Mouse (Mus musculus): ENCODE measurements at regions not wholly inside any gene's neighbourhood (a gene's known extent, or its start where the extent isn't known, plus 50 kb on each side); places are given as distances from the start of the nearest gene placed in this dataset.

DNA sequence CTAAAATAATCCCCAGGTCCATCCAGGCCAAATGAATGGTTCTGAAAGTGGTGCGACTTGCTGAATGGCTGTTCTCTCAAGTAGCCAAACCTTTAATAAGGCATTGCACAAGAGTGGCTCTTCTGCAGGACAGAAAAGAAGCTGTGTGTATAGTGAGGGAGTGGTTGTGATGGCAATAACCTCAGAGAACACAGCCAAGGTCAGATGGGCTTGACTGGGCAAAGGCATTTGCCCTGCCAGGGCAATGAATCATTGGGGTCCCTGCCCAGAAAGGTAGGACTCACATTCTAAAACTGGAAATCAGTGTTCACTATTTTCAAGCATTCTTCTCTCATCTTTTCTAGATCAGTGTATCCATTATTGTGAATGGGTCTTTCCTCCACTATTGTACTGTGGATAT lies 295.4 kb upstream of the Usp25 start:
- DNase-seq: peak; percentile 45

DNA sequence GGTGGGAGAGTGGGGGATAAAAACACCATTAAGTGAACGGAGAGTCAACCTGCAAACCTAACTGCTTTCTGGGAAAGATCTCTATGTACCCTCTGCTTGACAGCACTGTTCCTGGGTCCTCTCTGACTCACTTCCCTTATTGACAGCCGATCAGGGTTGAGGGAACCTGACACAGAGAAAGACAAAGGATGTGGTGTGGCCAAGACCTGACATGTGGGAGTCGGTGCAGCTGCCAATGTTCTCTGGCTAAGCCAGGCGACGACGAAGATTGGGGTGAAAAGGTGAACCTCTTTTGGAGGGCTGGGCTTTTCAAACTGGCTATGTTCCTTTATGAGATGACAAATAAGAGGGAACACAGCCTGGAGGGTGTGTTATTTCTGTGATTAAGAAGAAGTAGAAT lies 318.6 kb upstream of the Usp25 start:
- no peak for DNase-seq

DNA sequence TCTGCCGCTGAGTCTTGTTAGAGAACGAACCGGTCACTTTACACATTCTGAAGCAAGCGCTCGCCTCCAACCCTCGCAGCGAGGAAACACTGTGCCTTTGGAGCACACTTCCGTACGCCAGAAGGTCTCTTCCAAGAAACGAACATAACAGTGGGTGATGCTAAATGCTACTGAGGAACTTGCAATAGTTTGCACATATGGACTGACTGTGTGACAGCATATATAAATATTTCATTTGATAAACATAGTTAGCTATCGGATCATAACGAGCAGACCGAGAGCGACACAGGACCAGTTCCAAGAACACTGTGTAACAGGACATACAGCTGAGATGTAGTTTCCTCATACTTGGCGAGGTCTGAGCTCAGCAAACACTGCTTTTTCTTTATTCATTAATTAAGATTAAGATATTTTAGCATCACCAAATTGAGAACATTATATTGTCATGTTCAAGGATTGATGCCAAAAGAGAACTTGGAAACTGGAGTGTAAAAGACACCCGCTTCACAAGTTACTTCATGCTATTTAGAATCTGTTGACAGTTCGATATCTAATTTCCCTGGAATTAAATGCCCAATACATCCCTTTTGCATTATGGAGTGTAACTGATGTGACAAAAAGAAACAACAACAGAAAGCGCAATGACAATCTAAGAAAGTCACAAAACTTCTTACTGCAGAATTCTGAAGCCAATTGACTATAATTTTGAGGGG lies 314.3 kb upstream of the Nrip1 start:
- DNase-seq: no peak

DNA sequence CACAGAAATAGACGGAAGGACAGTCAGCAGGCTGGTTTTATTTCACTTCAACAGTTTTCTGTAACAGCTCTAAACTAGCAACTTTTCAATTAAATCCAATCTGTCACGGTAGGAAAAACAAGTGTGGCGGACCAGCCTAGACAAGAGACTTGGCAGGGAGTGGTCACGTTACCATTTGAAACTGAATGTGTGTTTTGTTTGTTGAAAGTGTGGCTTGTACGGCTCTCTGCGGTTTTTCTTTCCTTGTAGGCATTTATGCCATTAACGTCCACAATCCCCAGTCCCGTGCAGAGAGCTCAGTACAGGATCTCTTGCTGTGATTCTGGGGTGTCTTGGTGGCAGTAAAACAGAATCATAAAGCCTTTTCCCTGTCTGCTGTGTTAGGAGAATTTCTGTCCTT lies 311.9 kb upstream of the Nrip1 start:
- no peak for DNase-seq

DNA sequence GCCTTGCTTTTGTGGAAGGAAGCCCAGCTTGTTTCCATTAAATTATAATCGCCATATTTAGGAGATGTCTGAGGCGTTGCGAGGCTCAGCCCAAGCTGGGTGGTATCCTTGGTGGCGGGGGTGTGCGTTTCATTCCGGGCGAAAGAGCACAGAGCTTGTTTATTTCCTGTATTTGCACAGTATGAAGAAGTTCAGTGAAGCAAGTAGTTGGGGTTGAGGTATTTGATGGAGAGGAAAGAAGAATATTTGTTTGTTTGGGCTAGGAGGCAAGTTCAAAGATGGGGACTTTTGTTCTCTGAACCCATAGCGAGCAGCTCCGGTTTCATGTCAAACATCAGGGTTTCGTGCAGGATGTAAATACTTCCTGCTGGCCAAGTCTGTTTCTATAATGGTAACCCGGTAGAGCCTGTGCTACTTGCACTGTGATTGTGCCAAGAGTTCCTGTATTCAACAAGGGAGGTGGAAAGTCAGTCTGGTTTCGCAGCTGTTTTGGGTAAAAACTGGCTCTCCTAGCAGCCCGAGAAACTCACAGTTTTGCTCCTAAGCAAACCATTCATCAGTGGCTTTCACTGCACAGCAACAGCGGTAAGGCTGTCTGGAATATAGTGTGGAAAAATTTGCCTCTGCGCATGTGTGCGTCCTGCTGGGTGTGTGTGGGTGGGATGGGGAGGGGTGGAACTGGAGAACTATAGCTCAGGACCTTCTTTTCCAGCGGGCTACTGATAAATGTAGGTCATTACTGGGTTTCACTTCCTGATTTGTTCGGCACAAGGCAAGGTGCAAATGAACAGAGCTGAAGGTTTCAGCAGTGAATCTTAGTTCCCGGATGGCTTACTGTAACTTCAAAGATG lies 306.7 kb upstream of the Nrip1 start:
- DNase-seq: peak; percentile 14

DNA sequence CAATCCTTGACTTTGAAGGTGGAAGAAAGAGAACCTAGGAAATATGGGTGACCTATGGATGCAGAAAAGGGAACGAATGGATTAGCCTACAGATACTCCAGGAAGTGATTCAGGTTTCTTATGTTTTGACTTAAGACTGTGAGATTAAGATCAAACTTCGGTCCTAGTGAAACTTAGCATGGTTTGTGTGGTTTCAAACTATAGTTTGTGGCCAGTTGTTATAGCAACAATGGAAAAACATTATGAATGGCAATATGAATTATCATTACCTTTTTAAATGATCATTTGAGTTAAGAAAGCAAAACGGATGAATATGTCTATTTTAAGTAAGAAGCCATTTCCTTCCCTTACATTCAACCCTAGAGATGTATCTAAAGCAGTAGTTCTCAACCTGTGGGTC lies 305.3 kb upstream of the Nrip1 start:
- no peak for DNase-seq

DNA sequence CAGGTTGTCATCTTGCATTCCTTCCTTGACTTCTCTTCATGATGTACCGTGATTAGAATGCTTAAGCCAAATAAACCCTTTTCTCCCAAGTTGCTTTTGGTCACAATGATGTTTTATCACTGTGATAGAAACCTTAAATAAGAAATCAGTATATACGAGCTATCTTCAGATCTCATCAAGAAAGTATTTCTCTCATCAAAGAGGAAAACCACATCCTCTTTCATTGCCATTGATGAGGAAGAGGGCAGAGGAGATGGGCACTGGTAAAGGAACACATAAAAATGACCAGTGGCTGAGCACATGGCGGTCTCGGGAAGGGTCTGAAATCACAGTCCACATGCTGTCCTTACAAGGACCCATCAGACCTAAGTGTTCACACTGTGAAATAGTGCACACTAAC lies 296.2 kb upstream of the Nrip1 start:
- no peak for DNase-seq

DNA sequence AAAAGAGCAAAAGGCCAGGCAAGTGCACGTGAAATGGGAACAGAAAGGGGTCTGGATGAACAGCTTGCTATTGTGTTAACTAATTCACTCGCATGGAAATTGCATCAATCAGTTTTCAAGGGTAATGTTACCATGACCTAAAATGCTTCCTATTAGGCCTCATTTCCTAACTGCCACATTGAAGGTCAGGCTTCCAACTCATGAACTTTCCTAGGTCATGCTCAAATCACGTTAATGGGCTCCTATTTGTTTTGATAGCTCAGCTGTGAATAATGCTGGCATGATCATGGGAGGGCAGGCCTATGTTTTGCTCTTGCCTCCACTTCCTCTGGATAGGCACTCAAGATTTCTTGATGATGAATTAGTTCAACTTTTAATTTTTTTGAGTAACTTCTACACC lies 293.4 kb upstream of the Nrip1 start:
- DNase-seq: peak; percentile 61

DNA sequence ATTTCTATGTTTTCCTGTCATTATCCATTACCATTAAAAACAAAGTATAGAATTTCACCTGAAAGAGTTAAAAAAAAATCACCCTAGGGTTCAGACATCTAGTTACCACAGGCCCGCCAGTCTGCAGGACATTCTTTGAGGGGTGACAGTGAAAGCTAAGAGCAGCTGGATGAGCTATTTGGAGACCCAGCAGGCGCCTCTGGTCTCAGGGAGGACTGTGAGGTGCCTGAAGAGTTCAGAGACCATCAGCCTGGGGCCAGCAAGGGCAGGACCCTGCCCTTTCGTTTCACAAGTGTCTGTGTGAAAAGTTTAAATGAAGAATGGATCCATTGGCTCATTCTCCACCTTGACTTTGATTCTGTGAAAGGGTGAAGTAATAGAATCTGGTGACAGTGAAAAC lies 281.5 kb upstream of the Nrip1 start:
- no peak for DNase-seq

DNA sequence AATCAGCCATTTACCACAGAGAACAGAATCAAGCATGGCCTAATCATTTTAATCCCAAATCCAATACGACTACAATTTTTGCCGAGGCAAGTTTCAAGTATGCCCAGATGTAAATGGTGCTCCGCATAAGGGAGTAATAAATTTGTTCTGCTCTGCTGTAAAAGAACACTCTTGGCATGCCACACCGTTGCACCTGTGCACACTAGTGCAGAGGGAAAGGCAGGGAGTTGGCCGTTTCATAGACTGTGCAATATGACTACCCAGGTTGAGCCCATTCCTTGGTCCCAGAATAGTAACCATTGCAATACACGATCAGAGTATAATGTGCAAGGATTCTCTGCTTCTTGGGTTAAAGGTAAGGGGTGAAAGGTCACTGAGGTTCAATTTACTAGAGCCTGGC lies 270.7 kb upstream of the Nrip1 start:
- DNase-seq: no peak

DNA sequence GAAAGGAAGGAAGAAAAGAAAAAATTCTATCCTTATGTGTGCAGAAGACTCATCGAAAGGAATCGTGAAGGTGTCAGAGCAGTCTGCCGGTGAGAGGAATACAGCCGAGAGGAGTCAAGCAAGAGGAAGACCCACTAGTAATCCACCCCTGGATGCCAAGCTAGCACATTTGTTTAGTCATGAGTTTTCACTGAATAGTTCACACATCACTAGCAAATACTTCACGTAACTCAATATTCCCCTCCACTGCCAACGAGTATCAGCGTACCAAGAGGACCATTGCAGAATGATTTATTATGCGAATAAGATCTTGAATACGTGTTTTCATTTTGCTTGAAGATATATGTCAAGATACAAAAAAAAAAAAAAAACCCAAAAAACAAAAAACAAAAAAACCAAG lies 270.2 kb upstream of the Nrip1 start:
- DNase-seq: no peak

DNA sequence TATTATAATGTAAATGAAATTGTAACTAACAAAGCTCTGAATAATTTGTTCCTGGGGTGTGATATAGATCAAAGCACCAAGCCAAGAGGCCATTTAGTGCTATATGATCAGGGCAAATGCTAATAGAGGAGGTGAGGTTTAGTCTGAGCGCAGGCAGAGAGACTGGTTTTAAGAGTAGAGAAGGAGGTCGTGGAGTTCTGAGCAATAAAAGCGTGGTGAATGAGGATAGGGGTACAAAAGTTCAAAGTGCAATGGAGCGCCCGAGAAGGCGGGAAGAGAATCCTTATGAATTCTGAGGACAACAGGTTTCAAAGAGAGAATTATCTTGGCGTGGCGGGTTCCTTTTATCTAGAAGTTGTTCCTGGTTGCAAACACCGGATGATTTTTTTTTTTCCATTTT lies 261.5 kb upstream of the Nrip1 start:
- no peak for DNase-seq

DNA sequence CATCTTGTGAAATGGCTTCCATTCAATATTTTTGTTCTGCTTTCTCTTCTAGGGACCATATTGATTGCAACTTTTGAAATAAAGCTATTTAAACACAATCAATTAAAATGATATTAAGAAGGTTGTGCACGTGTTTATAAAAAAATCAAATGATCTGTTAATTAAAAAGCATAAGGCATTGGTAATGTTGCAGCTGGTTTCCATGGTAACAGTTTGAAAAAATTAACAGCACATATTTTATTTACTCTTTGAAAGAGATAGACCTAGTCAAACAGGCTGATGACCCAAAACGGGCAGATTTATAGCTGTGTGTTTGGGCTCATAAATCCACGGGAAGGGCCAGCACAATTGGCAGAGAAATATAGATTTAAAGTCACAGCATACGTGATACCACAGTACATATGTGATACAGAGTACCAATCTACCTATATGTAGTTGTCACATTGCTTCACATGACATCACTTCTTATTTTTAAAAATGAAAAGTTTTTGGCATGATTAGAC lies 260.6 kb upstream of the Nrip1 start:
- DNase-seq: no peak

DNA sequence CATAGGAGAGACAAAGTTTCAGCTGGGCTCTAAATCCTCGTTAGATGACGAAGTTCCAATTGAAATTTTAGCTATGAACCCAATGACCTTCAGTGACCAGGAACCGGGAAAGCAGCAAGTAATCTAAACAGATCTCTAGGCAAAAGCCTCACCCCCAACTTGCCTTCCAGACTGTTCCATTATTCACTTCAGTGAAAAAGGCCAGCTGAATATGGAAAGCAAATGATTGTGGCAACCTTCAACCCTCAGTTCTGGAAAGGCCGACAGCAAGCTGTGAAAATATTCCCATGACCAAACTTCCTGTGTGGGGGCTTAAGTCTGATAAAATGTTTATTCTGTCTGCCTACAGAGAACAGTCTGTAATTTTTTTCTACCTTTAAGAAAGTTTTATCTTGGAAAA lies 252.5 kb upstream of the Nrip1 start:
- no peak for DNase-seq

DNA sequence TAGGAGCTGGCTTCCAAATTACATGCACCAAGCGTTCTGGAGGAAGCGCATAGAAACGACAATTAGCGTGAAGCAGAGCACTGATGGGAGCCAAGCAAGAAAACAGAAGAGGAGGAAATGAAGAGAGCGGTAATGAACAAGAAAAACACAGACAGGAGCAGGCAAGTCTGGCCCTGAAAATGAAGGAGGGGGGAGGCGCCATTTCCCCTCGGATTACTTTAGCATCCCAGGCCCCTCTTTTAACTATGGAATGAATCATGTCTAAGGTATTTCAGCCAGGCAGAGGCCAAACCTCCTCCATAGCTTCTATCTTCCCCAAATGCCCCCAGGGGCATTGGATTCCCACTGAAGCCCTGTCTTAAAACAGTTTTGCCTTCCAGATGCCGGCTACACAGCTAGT lies 248.1 kb upstream of the Nrip1 start:
- no peak for DNase-seq

DNA sequence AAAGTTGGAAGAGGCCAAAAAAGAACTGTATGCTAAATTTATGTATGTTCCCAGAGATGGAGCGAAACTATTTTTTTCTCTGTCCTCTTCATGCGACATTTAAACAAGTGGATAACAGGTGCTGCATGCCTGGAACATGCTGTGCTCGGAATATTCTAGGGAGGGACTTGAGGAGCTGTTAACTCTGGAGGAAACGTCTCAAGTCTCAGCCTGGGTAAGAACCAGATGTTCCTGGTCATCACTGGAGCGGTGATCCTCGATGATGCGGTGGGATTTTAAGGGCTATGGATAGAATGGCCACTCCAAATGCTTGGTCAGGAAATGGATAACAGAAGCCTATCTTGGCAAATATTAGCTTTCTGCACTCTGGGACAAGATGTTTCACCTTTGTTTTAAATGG lies 244.7 kb upstream of the Nrip1 start:
- no peak for DNase-seq

DNA sequence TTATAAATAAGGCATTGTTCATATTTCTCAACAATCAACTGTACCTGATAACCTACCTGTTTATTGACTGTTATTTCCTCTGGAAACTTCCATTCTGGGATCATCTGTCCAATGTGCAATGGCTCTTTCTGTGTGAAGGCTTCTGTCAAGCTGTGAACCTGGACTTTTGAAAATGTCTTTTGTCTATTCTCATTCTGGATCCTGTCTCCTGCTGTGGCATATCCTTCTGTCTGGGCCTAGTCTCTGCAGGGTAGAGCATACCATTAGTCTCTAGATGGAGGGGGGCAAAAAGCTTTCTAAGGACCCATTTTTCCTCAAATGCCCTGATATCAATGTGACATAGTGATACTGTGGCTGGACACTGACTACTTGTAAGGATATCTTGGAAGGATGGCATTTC lies 237.4 kb upstream of the Nrip1 start:
- no peak for DNase-seq

DNA sequence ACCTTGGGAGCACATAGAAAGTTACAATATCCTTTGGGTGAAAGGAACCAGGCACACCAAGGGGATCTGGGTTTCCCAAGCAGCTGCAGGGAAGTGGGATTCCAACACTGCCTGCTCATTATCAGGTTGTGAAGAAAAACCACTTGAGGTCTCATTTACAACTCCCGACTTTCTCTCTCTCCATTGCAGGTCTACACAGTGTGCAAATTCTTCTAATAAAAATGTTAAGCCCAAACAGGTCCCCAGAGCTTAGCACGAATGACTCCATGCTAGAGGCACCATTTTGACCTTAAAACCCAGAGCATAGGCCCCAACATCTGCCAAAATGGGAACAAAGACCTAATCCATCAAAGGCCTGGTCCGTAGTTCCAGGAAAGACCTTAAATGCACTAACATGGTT lies 231.3 kb upstream of the Nrip1 start:
- no peak for DNase-seq

DNA sequence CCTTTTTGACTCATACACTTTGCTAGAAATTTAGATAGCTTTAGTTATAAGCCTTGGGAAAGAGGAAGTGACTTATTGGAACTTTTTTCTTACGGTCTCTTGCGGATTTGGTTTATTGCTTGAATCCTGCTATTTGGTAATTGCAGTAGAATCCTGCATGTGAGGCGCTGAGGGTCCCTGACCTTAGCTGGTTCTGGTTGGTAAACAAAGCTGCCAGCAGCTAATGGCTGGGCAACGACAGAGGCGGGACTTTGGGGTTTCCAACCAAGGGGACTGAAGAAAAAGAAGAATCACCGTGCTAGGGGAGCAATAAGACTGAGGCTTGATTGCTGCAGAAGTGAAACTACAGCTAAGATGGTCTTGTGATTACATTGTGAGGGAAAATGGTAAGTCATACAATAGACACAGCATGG lies 230.2 kb upstream of the Nrip1 start:
- no peak for DNase-seq

DNA sequence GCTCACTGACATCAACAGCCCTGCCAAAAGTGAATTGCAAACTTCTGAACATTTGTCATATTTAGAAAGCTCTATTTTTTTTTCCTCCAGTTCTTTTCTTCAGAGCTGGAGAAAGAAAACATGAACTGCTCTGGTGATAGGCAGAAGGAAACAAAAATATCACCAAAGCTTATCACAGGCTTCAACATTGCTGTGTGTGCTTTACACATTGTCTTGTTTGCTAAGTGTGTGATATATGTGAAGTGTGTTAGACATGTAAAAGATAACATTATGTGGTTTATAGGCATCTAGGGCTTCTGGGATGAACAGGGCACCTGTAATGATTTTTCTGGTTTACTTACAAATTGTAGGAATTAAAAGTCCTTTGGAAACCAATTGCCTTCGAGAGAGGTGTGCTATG lies 229.8 kb upstream of the Nrip1 start:
- no peak for DNase-seq

DNA sequence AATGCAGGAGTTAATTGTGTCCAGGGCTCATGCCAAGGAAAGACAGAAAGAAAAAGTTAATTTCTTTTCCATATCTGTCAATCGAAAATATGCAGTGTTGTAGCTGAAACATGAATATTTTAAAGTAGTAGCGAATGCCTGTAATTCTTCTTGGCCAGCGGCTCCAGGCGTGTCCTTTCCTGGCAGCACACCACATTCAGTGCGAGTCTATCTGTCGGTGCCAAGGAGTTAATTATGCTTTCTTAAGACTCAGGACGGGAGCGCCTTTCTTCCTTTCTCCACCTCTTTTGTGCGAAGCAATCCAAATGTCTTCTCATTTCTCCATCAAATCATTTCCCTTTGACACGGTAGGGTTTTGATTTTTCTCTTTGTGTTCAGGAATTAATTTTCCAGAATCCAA lies 226.5 kb upstream of the Nrip1 start:
- peak; percentile 9 for DNase-seq

DNA sequence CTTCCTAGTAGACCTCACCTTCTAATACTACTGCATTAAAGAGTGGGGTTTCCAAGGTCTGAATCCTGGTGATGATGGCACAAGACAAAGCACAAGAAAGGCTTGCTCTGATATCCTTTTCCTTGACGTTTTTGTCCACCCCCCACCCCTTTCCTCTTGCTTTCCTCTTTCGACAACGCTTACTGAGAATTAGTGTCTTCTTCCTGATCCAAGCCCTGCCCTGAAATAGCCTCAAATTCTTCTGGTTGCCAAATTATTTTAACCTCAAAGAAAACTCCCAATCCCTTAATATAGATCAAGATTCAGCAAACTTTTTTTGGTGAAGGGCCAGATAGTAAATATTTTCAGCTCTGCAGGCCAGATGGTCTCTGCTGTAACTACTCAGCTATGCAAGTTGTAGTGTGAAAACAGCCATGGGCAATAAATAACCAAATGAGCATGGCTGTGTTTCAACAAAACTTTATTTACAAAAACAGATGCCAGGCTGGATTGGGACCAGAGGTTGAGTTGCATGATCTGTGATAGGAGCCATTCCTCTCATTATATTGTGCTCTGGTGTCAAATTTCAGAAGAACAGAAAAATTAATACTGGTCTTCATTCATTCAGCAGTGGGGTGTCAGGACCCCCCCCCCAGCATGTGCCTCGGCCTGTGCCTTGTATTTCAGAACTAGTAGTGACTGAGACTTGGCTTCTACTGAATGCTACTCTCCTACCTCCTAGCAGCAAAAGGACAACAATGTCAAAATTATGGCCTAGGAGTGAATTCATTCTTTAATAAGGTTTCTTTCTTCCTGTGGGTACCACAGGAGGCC lies 218.5 kb upstream of the Nrip1 start:
- DNase-seq: no peak

DNA sequence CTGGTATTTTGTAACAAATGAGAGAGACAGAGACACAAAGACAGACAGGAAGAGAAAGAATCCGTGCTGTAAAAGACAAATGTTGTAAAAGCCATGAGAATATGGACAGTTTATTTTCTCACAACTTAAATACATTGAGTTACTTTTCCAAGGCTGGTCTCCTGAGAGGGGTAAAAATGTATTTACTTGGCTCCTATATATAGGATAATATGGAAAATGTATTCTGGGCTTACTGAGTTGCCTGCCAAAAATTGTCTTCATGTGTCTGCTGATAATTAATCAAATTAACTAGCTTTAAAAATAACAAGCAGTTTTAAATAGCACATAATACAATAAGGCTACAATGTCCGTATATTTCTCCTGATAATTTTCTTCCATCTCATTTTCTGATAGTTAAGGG lies 216.2 kb upstream of the Nrip1 start:
- DNase-seq: no peak
